Mouse (Mus musculus) E14TG2a.4 (cell line): ENCODE measurements at regions not wholly inside any gene's neighbourhood (a gene's known extent, or its start where the extent isn't known, plus 50 kb on each side); places are given as distances from the start of the nearest gene placed in this dataset.

Experiments
- CTCF ChIP-seq: conservative IDR thresholded peaks from 2 replicates; pipeline ENCODE4 v1.5.1; 2014; ENCODE audit warnings: low read length
- NANOG ChIP-seq: IDR thresholded peaks from 2 replicates; pipeline ENCODE4 v1.6.1; 2014; ENCODE audit warnings: borderline replicate concordance, low read length, mixed read lengths
- POU5F1 ChIP-seq: IDR thresholded peaks from 2 replicates; pipeline ENCODE4 v1.6.1; 2014; ENCODE audit warnings: low read length, borderline replicate concordance

GRCm38 (mm10) chr15:62465026-62465839, 1379.7 kb downstream of the Gsdmc2 start:
- TF ChIP-seq CTCF (peak; percentile 29; the same call in 1 of the 2 replicates), NANOG (no peak), POU5F1 (no peak)
